Mouse (Mus musculus): ENCODE measurements around the gene Poc1a.

GRCm38 (mm10) chr9:106249550-106249949, 31.3 kb upstream of the Poc1a start:
- TF ChIP-seq MAX (IDR thresholded peaks at IDR 0.05) = no peak
- TF ChIP-seq CTCF (IDR thresholded peaks at IDR 0.05; ENCODE audit: control insufficient read depth, insufficient read depth, insufficient read length) = no peak
- no peak for TF ChIP-seq MYOD1 (IDR thresholded peaks at IDR 0.05; ENCODE audit: control insufficient read depth, insufficient read length, low read depth)
- TF ChIP-seq MYOG (IDR thresholded peaks at IDR 0.05; ENCODE audit: control insufficient read depth, extremely low read depth, insufficient read length) = no peak
- TF ChIP-seq USF1 (IDR thresholded peaks at IDR 0.05; ENCODE audit: low read depth) = no peak
